Mouse (Mus musculus): ENCODE measurements around the gene Tango6. TPM values are rescaled to one million over a fixed set of nuclear protein-coding genes. Genes with fewer than 3 reads are reported as not detected.

Gene Tango6
- polyA plus RNA-seq, 1 experiment from 2014 or later: 6.7 TPM

DNA sequence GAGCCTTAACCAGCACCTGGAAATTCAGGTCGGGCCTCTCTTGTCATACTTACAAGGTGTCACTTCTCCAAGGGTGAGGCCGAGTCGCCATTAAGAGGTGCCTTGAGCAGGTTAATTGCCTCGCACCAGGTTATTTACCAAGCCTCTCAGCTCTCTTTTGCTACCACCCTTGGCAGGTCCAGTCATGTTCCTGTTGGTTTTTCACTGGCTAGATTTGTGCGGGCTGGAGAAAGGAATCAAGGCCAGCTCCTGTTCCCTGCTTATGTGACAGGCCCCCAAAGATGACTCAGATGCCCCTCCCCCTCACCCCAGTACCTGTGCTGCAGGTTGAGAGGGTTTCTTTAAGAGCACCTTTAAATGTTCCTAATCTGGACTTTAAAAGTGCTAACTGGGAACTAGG lies 36.1 kb upstream of the Tango6 start:
- no peak overlapping the region for H3K27ac ChIP-seq
- no peaks in the 10 kb centered on the region; the same call in 1 of the 2 replicates for H3K4me1 ChIP-seq (replicated peaks)
- 72% methylated on average over 5 of the region's 5 CpGs for WGBS
- no peaks in the 10 kb centered on the region for H3K36me3 ChIP-seq
- ATAC-seq (replicated peaks; ENCODE audit: insufficient number of reproducible peaks, insufficient read depth, low FRiP score, low read depth): no peak; the same call in 1 of the 2 replicates
- no peak overlapping the region for H3K9ac ChIP-seq
- no peak overlapping the region for H3K4me2 ChIP-seq
- no peak overlapping the region for H3K4me3 ChIP-seq
- no peaks in the 10 kb centered on the region for H3K27me3 ChIP-seq
- H3K9me3 ChIP-seq (replicated peaks): no peaks in the 10 kb centered on the region

DNA sequence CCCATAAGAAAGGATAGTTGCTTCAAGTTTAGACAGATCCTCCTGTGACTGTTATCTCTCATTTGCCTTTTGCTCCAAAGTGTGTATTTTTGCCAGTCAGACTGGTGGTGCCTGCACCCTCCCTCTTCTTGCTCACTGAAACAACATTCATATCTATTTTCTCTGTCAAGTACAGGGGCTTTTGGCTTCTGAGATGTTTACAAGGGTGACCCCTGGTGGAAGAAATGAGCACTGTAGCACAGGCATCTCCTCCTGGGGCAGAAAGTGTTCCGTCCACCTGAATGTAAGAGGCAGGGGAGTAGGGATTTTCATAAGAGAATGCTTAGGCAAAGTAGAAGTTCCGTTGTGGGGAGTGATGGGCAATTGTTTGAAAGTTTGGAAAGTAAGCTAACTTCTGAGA lies 35.5 kb upstream of the Tango6 start:
- Histone ChIP-seq H3K4me2 (no peak overlapping the region), H3K27me3 (no peaks in the 10 kb centered on the region), H3K4me3 (no peak overlapping the region), H3K9ac (no peak overlapping the region), H3K4me1 (replicated peaks) (no peaks in the 10 kb centered on the region; the same call in 1 of the 2 replicates), H3K27ac (no peak overlapping the region), H3K9me3 (replicated peaks) (no peaks in the 10 kb centered on the region), H3K36me3 (no peaks in the 10 kb centered on the region)
- WGBS: 33% methylated on average over 2 of the region's 2 CpGs
- ATAC-seq (replicated peaks; ENCODE audit: insufficient number of reproducible peaks, insufficient read depth, low FRiP score, low read depth): no peak

DNA sequence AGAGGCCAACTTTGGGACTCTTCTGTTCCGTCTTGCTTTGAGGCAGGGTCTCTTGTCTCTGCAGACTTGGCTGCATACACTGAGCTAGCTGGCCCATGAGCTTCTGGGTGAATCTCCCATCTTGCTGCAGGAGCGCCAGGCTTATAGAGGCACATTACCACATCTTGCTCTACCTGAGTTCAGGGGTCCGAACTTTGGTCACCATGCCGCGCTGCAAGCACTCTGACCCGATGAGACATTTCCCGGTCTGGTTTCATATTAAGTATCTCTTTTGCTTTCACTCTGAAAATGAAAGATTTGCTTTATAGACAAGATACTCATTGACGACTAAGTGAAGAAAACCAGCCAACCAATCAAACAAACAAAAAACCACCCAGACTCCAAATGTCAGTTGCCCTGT lies 34.4 kb upstream of the Tango6 start:
- no peak for ATAC-seq (replicated peaks; ENCODE audit: insufficient number of reproducible peaks, insufficient read depth, low FRiP score, low read depth)
- WGBS: 86% methylated on average over 8 of the region's 8 CpGs

DNA sequence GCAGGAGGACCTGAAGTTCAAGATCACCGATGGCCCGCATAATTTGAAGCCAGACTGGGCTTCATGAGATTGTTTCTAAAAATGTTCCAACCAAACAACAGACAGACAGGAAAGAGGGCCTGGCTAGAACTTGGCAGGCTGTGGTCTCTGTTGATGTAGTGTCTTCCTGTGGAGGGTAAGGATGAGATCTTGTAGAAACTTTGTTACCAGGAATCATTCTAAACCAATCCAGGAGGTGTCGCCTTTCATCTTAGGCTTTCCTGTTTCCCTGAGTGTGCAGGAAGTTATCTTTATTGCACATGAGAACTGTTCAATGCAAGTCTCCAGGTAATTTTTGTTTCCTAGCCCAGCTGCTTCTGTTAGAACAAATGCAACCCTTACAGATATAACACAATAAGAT lies 30.9 kb upstream of the Tango6 start:
- no peak overlapping the region for H3K4me2 ChIP-seq
- ATAC-seq (replicated peaks; ENCODE audit: insufficient number of reproducible peaks, insufficient read depth, low FRiP score, low read depth): no peak
- WGBS: 61% methylated on average over 3 of the region's 3 CpGs

More for the DNA sequence above, 34.4 kb upstream of the Tango6 start:
- H3K4me3 ChIP-seq: no peak overlapping the region
- H3K9me3 ChIP-seq (replicated peaks): no peaks in the 10 kb centered on the region
- no peak overlapping the region for H3K27ac ChIP-seq
- H3K36me3 ChIP-seq: no peaks in the 10 kb centered on the region
- H3K9ac ChIP-seq: no peak overlapping the region
- H3K27me3 ChIP-seq: no peaks in the 10 kb centered on the region
- H3K4me2 ChIP-seq: no peak overlapping the region
- H3K4me1 ChIP-seq (replicated peaks): no peaks in the 10 kb centered on the region; the same call in 1 of the 2 replicates

DNA sequence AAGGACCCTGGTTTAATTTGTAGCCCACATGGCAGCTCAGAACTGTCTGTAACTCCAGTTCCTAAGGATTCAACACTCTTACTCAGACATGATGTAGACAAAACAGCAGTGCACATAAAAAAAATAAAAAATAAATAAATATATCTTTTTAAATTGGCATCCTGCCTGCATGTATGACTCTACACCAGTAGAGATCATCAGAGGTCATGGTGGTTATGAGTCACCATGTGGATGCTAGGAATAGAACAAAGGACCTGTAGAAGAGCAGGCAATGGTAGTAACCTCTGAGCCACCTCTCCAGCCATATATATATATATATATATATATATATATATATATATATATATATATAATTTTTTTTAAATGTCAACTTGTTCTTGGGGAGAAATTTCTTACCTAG lies 26.8 kb upstream of the Tango6 start:
- Histone ChIP-seq H3K27me3 (no peaks in the 10 kb centered on the region), H3K9ac (no peak overlapping the region), H3K27ac (no peak overlapping the region), H3K36me3 (no peaks in the 10 kb centered on the region), H3K4me2 (no peak overlapping the region), H3K4me1 (replicated peaks) (no peaks in the 10 kb centered on the region), H3K9me3 (replicated peaks) (no peaks in the 10 kb centered on the region), H3K4me3 (no peak overlapping the region)
- ATAC-seq (replicated peaks; ENCODE audit: insufficient number of reproducible peaks, insufficient read depth, low FRiP score, low read depth): no peak

More for the DNA sequence above, 30.9 kb upstream of the Tango6 start:
- H3K9ac ChIP-seq: no peak overlapping the region
- H3K4me3 ChIP-seq: no peak overlapping the region
- no peaks in the 10 kb centered on the region for H3K9me3 ChIP-seq (replicated peaks)
- H3K36me3 ChIP-seq: no peaks in the 10 kb centered on the region
- H3K27me3 ChIP-seq: no peaks in the 10 kb centered on the region
- no peak overlapping the region for H3K27ac ChIP-seq
- no peaks in the 10 kb centered on the region; the same call in 1 of the 2 replicates for H3K4me1 ChIP-seq (replicated peaks)

DNA sequence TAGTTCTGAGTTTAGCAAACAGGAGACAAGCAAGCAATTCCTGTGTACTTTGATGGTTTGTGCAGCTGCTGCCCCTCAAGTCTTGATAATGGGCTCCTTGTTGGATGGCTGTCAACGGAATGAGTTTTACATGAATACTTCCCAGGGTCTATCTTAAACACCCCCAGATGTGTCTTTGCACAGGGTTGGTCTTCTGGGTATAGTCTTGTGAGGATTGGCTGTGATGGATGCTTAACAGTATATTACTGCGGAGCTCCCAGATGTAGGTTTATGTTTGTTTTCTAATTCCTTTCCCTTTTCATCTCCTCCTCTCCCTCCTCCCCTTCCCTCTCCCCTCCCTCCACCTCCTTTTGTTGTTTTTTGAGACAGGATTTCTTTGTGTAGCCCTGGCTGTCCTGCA lies 10.1 kb upstream of the Tango6 start:
- Histone ChIP-seq H3K4me1 (replicated peaks) (no peaks in the 10 kb centered on the region), H3K27me3 (no peaks in the 10 kb centered on the region), H3K4me3 (no peak overlapping the region), H3K27ac (no peak overlapping the region), H3K4me2 (no peak overlapping the region), H3K9ac (no peak overlapping the region), H3K36me3 (no peaks in the 10 kb centered on the region), H3K9me3 (replicated peaks) (no peaks in the 10 kb centered on the region)
- ATAC-seq (replicated peaks; ENCODE audit: insufficient number of reproducible peaks, insufficient read depth, low FRiP score, low read depth): no peak
- 55% methylated on average over 2 of the region's 2 CpGs for WGBS

DNA sequence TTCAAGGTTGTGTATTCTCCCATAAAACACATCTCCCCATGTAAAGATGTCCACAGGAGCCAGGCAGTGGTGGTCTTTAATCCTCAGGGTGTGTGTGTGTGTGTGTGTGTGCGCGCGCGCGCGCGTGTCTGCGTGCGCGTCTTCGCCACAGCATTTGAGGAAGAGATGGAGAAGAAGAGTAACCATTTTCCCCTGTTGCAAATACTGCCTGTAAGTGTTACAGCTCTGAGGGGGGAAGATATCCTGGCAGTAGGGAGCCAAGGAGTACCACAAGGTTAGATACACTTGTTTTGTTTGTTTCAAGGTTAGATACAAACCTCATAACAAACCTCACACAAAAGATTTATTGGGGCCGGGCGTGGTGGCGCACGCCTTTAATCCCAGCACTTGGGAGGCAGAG lies 8.6 kb upstream of the Tango6 start:
- Histone ChIP-seq H3K27me3 (no peaks in the 10 kb centered on the region), H3K9me3 (replicated peaks) (no peaks in the 10 kb centered on the region), H3K9ac (no peak overlapping the region), H3K4me3 (no peak overlapping the region), H3K36me3 (no peaks in the 10 kb centered on the region), H3K4me1 (replicated peaks) (no peaks in the 10 kb centered on the region), H3K4me2 (no peak overlapping the region), H3K27ac (no peak overlapping the region)
- ATAC-seq (replicated peaks; ENCODE audit: insufficient number of reproducible peaks, insufficient read depth, low FRiP score, low read depth): no peak
- WGBS: 98% methylated on average over 15 of the region's 15 CpGs

DNA sequence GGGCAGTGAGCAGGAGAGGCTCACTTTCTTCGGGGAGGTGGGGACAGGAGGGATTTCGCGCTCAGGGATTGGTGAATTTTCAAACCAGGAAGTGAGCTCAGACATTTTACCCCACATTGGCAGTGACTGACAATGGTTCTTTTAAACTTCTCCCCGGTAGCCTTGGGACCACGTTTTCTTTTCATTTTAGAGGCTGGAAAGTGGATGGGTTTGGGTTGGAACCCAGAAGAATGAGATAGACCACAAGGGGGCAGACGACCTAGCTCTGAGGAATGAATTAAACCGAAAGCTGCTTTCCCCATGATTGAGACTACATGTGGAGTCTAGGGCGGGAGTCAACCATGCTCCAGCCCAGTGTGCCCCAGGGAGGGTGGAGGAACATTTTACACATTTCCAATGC lies 8.0 kb upstream of the Tango6 start:
- no peaks in the 10 kb centered on the region for H3K36me3 ChIP-seq
- H3K4me3 ChIP-seq: no peak overlapping the region
- no peaks in the 10 kb centered on the region for H3K9me3 ChIP-seq (replicated peaks)
- 79% methylated on average over 8 of the region's 8 CpGs for WGBS
- no peak overlapping the region for H3K9ac ChIP-seq
- no peak overlapping the region for H3K4me2 ChIP-seq
- H3K4me1 ChIP-seq (replicated peaks): no peaks in the 10 kb centered on the region
- ATAC-seq (replicated peaks; ENCODE audit: insufficient number of reproducible peaks, insufficient read depth, low FRiP score, low read depth): no peak
- no peaks in the 10 kb centered on the region for H3K27me3 ChIP-seq
- H3K27ac ChIP-seq: no peak overlapping the region

DNA sequence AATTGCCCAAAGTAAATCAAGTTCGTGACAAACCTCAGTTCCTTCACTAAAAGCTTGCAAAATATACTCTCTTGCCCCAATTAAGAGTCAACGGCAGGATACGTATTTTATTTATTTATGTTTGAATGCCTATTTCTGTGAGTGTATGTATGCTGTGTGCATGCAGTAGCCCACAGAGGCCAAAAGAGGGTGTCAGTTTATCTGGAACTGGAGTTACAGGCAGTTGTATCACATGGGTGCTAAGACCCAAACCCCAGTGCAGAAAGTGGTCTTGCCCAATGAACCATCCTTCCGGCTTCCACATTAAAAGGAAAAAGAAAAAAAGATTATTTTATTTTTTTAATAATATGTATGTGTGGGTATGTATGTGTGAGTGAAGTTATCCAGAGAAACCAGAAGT lies 1.5 kb downstream of the Tango6 start:
- WGBS: 91% methylated on average over 4 of the region's 4 CpGs
- Histone ChIP-seq H3K4me2 (no peak overlapping the region), H3K4me3 (no peak overlapping the region), H3K27me3 (no peaks in the 10 kb centered on the region), H3K9me3 (replicated peaks) (no peaks in the 10 kb centered on the region), H3K36me3 (no peaks in the 10 kb centered on the region), H3K27ac (no peak overlapping the region), H3K4me1 (replicated peaks) (peaks cover 2% of the 10 kb centered on the region; the same call in 1 of the 2 replicates), H3K9ac (no peak overlapping the region)
- ATAC-seq (replicated peaks; ENCODE audit: insufficient number of reproducible peaks, insufficient read depth, low FRiP score, low read depth): no peak

DNA sequence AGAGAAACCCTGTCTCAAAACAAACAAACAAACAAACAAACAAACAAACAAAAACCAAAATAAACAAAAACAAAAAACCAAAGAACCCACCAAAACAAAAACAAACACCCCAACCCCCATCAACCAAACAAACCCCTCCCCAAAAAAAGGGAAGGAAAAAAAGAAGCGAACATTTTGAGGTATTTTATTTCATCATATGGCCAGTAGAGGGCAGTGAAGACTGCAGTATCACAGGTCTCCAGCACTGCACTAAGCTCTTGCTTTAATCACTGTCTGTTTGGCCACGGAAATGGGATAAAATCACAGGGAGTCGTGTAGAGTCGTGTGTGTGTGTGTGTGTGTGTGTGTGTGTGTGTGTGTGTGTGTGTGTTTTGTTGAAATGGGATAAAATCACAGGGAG lies 4.6 kb downstream of the Tango6 start:
- no peaks in the 10 kb centered on the region for H3K9me3 ChIP-seq (replicated peaks)
- no peak overlapping the region for H3K4me2 ChIP-seq
- WGBS: 2% methylated on average over 4 of the region's 4 CpGs
- H3K4me3 ChIP-seq: no peak overlapping the region
- H3K4me1 ChIP-seq (replicated peaks): peaks cover 2% of the 10 kb centered on the region; the same call in 1 of the 2 replicates
- H3K27ac ChIP-seq: no peak overlapping the region
- H3K36me3 ChIP-seq: no peaks in the 10 kb centered on the region; the same call in 1 of the 2 replicates
- H3K27me3 ChIP-seq: no peaks in the 10 kb centered on the region
- ATAC-seq (replicated peaks; ENCODE audit: insufficient number of reproducible peaks, insufficient read depth, low FRiP score, low read depth): no peak
- no peak overlapping the region for H3K9ac ChIP-seq

DNA sequence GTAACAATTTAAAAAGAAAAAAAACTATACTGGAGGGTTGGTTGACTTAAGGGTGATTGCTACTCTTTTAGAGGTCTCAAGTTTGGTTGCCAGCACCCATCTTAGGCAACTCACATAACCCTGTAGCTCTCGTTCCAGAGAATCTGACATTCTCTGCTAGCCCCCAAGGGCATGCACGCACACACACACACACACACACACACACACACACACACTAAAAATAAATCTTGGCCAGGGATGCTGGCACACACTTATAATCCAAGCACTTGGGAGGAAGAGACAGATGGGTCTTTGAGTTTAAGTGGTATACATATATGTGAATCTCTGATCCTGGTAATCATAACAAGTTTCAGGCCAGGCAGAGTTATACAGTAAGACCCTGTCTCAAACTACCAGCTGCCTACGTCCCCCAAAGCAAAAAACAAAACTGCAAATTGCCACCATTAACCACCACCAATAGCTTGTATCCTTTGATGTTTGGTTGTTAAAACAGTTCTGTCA lies 14.9 kb downstream of the Tango6 start:
- Histone ChIP-seq H3K4me3 (no peak overlapping the region), H3K9ac (no peak overlapping the region), H3K27me3 (no peaks in the 10 kb centered on the region), H3K9me3 (replicated peaks) (no peaks in the 10 kb centered on the region), H3K4me2 (no peak overlapping the region), H3K36me3 (peaks cover 19% of the 10 kb centered on the region; the same call in 1 of the 2 replicates), H3K4me1 (replicated peaks) (no peaks in the 10 kb centered on the region), H3K27ac (no peak overlapping the region)
- 57% methylated on average over 3 of the region's 3 CpGs for WGBS
- no peak for ATAC-seq (replicated peaks; ENCODE audit: insufficient number of reproducible peaks, insufficient read depth, low FRiP score, low read depth)

DNA sequence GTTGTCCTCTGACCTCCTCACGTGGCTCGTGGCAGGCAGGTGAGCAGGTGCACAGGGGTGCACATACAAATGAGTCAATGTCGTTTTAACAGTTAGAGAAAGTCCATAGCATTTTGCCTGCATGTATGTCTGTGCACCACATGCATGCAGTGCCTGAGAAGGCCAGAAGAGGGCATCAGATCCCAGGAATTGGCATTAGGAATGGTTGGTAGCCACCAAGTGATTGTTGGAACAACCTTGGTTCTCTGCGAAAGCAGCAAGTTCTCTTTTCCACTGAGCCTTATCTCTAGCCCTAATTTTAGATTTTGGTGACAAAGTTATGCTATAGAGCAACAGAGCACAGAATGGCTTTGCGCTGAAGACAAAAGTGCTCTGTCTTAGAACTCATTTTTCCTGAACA lies 16.7 kb downstream of the Tango6 start:
- Histone ChIP-seq H3K9ac (no peak overlapping the region), H3K27ac (no peak overlapping the region), H3K27me3 (no peaks in the 10 kb centered on the region), H3K36me3 (peaks cover 19% of the 10 kb centered on the region; the same call in 1 of the 2 replicates), H3K9me3 (replicated peaks) (no peaks in the 10 kb centered on the region), H3K4me1 (replicated peaks) (peaks cover 5% of the 10 kb centered on the region; the same call in 1 of the 2 replicates), H3K4me2 (no peak overlapping the region), H3K4me3 (no peak overlapping the region)
- no peak for ATAC-seq (replicated peaks; ENCODE audit: insufficient number of reproducible peaks, insufficient read depth, low FRiP score, low read depth)
- WGBS: 61% methylated on average over 5 of the region's 5 CpGs

Data from heart, embryonic 15.5 days (tissue).